Mouse (Mus musculus): ENCODE data around the gene Card9. TPM values are rescaled to one million over a fixed set of nuclear protein-coding genes. Genes with fewer than 3 reads are reported as not detected.

The Card9 gene
- total and polyA plus RNA-seq, 2 experiments from 2014 or later: 0.31 to 1.5 TPM

DNA sequence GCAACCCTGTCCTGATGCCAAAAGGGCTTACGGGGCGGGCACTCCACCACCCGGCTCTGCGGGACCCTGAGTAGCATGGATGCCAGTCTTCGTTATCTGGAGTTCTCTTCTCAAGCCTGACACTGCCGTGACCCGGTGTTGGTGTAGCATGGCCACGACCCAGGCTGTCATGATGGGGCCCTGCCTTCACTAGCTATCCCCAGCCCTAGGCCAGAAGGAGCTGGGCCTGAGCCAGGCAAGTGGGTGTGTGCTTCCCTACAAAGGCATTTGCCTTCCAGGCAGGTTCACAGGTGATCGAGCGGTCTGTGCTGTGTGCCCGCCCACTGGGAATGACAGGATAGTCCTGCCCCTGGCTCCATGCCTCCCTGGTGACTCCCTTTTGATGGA lies 44.8 kb downstream of the Card9 start:
- no peak for TF ChIP-seq EP300 (IDR thresholded peaks at IDR 0.05; ENCODE audit: low read depth)
- TF ChIP-seq CTCF (IDR thresholded peaks at IDR 0.05; ENCODE audit: low read depth): no peak
- Histone ChIP-seq H3K9me3 (replicated peaks; ENCODE audit: control insufficient read depth, low read length) (no peaks in the 10 kb centered on the region), H3K36me3 (replicated peaks; ENCODE audit: control insufficient read depth, insufficient read depth, low read length) (no peaks in the 10 kb centered on the region), H3K4me1 (ENCODE audit: control insufficient read depth, insufficient read depth) (peaks cover 23% of the 10 kb centered on the region), H3K4me3 (ENCODE audit: low read depth, low read length) (peak overlapping the region; percentile 93), H3K27me3 (ENCODE audit: control insufficient read depth, insufficient read depth, low read length) (no peaks in the 10 kb centered on the region), H3K4me2 (ENCODE audit: low read depth, low read length) (peak overlapping the region; percentile 93), H3K27ac (ENCODE audit: low read depth) (peak overlapping the region; percentile 92), H3K9ac (replicated peaks; ENCODE audit: low read depth, low read length) (peak overlapping the region; percentile 91)
- DNase-seq (ENCODE audit: low spot score) (no peak), ATAC-seq (ENCODE audit: insufficient read depth, low read depth) (peak; percentile 7)
- WGBS: 0% methylated on average over 11 of the region's 11 CpGs

DNA sequence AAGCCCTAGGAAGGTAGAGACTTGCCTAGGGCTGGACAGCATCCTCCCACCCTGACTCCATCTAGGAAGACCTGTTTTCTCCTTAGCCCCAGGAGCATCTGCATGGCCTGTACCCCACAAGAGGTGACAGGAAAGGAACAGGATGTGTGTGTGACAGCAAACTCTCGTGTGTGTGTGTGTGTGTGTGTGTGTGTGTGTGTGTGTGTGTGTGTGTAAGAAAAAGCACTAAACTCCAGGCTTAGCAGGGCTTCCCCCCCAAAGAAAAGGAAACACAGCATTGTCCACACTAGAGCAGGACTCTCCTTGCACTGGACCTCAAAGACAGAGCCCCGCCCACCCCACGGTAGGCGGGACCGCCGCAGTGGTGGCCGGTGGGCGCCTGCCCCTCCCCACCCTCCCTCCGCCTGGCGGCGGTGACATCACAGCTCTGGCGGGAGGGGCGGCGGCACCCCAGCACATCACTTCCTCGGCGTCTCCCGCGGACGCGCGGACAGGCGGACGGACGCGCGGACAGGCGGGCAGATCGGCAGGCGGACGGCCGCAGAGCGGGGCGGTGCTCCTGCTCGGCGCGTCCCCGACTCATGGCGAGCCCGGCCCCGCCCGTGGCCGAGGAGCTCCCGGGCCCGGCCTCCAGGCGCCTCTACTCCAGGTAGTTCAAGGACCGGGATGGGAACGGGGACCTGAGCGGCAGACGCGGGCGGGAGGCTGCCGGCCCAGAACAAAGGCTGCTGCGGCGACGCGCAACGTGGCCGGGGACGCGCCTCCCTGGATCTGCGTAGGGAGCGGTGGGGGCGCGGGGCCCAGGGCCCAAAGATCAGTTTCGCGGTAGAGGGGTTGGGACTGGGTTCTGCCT lies 45.4 kb downstream of the Card9 start, which contains the start of gene Gpsm1:
TSS of gene Gpsm1 (plus strand) at position 444 of the 853 bp plus-strand sequence.
- H3K4me1 ChIP-seq (ENCODE audit: control insufficient read depth, insufficient read depth): peaks cover 23% of the 10 kb centered on the region
- TF ChIP-seq CTCF (IDR thresholded peaks at IDR 0.05; ENCODE audit: low read depth): no peak
- TF ChIP-seq EP300 (IDR thresholded peaks at IDR 0.05; ENCODE audit: low read depth): no peak
- H3K36me3 ChIP-seq (replicated peaks; ENCODE audit: control insufficient read depth, insufficient read depth, low read length): no peaks in the 10 kb centered on the region
- H3K9ac ChIP-seq (replicated peaks; ENCODE audit: low read depth, low read length): peak within 1 kb of the TSS; percentile 91
- H3K4me2 ChIP-seq (ENCODE audit: low read depth, low read length): peak within 1 kb of the TSS; percentile 93
- WGBS: 1% methylated on average over 63 of the region's 66 CpGs
- ATAC-seq (ENCODE audit: insufficient read depth, low read depth) (peak; percentile 75), DNase-seq (ENCODE audit: low spot score) (peak; percentile 67)
- H3K27ac ChIP-seq (ENCODE audit: low read depth): peak within 1 kb of the TSS; percentile 92
- no peaks in the 10 kb centered on the region for H3K9me3 ChIP-seq (replicated peaks; ENCODE audit: control insufficient read depth, low read length)
- H3K27me3 ChIP-seq (ENCODE audit: control insufficient read depth, insufficient read depth, low read length): no peaks in the 10 kb centered on the region
- H3K4me3 ChIP-seq (ENCODE audit: low read depth, low read length): peak within 1 kb of the TSS; percentile 93

DNA sequence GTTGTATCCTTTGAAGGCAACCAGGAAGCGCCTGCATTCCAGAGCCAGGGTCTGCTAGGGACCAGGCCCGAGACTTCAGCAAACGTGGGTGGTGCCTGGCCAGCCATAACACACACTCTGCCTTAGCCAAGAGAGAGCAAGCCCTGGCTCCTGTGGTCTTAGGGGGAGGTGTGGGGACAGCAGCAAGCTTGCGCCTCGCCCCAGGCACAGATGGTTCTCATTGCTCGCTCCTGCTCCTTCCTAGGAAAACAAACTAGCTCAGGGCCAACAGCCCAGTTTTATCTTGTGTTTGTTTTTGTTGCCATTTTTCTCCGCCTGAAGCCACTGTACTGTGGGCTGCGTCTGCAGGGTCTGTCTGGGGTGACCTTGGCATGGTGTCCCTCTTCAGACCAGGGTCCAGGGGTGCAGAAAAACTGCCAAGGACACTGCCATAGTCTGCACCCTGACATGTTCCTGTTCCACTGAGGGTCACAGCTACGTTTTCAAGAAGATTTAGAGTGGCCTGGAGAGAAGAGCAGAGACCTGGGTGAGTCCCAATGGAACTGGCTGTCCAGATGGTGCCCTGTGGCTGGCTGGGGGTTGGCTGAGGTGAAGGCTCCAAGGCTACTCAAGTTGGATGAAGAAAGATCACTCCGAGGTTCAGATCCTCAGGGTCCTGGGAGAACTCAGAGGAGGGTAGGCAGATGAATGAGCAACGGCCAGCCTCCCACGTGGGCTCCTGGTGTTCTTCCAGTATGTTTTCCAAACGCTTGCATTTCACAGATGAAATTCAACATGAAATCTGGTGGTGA lies 46.2 kb downstream of the Card9 start:
- peaks cover 23% of the 10 kb centered on the region for H3K4me1 ChIP-seq (ENCODE audit: control insufficient read depth, insufficient read depth)

DNA sequence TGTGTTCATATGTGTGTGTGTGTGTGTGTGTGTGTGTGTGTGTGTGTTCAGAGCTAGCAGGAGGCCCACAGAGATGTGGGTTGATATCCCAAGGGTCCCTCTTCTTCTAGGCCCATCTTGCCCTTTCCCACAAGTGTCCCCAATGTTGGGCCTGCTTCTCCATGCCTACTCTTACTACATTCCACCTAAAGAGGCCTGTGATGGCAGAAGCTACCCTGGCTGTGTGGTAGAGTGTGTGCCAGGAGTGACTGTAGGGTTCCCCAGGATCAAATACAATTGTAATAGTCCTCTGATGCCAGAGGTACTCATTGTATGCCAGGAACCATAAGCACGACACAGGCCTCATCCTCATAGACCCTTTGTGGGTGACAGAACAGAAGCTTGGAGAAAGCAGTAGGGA lies 47.3 kb downstream of the Card9 start:
- Histone ChIP-seq H3K4me1 (ENCODE audit: control insufficient read depth, insufficient read depth) (peaks cover 20% of the 10 kb centered on the region), H3K4me3 (ENCODE audit: low read depth, low read length) (no peak overlapping the region)

More for the DNA sequence above, 46.2 kb downstream of the Card9 start:
- Histone ChIP-seq H3K27ac (ENCODE audit: low read depth) (peak overlapping the region; percentile 92), H3K36me3 (replicated peaks; ENCODE audit: control insufficient read depth, insufficient read depth, low read length) (no peaks in the 10 kb centered on the region), H3K4me3 (ENCODE audit: low read depth, low read length) (peak overlapping the region; percentile 93; the same call in 1 of the 2 replicates), H3K4me2 (ENCODE audit: low read depth, low read length) (peak overlapping the region; percentile 93), H3K9me3 (replicated peaks; ENCODE audit: control insufficient read depth, low read length) (no peaks in the 10 kb centered on the region), H3K27me3 (ENCODE audit: control insufficient read depth, insufficient read depth, low read length) (no peaks in the 10 kb centered on the region), H3K9ac (replicated peaks; ENCODE audit: low read depth, low read length) (0 out of 2 replicates have a peak overlapping the region, but pooled peaks have one; percentile 91)
- 0 out of 2 replicates have a peak, but pooled peaks have one; percentile 6 for ATAC-seq (ENCODE audit: insufficient read depth, low read depth)
- DNase-seq (ENCODE audit: low spot score): peak; percentile 33
- 45% methylated on average over 13 of the region's 13 CpGs for WGBS
- TF ChIP-seq CTCF (IDR thresholded peaks at IDR 0.05; ENCODE audit: low read depth) (no peak), EP300 (IDR thresholded peaks at IDR 0.05; ENCODE audit: low read depth) (no peak)

DNA sequence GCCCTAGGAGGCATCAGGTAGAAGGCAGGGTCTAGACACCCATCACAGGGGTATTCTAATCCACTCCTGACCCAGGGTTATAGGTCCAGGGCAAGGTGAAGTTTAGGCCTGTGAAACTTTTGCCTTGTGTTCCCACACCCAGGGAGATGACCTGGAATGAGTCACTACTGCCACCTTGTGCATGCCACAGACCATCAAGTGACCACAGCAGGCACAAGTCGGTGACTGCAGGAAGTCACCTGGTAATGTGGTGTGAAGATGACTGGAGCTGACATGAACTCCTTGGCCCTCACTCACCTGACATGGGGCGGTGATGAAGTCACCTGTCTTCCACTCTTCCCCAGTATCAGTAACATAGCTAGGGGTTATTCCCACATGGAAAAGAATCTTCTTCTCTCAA lies 47.9 kb downstream of the Card9 start:
- TF ChIP-seq EP300 (IDR thresholded peaks at IDR 0.05; ENCODE audit: low read depth) (no peak), CTCF (IDR thresholded peaks at IDR 0.05; ENCODE audit: low read depth) (peak; percentile 53)
- H3K27me3 ChIP-seq (ENCODE audit: control insufficient read depth, insufficient read depth, low read length): no peaks in the 10 kb centered on the region
- H3K9ac ChIP-seq (replicated peaks; ENCODE audit: low read depth, low read length): no peak overlapping the region
- no peaks in the 10 kb centered on the region for H3K36me3 ChIP-seq (replicated peaks; ENCODE audit: control insufficient read depth, insufficient read depth, low read length)
- no peak for DNase-seq (ENCODE audit: low spot score)
- no peak overlapping the region for H3K4me2 ChIP-seq (ENCODE audit: low read depth, low read length)
- H3K4me3 ChIP-seq (ENCODE audit: low read depth, low read length): no peak overlapping the region
- H3K9me3 ChIP-seq (replicated peaks; ENCODE audit: control insufficient read depth, low read length): no peaks in the 10 kb centered on the region
- 48% methylated on average over 2 of the region's 2 CpGs for WGBS
- ATAC-seq (ENCODE audit: insufficient read depth, low read depth): no peak
- no peak overlapping the region for H3K27ac ChIP-seq (ENCODE audit: low read depth)
- peaks cover 20% of the 10 kb centered on the region for H3K4me1 ChIP-seq (ENCODE audit: control insufficient read depth, insufficient read depth)

More for the DNA sequence above, 47.3 kb downstream of the Card9 start:
- Histone ChIP-seq H3K27me3 (ENCODE audit: control insufficient read depth, insufficient read depth, low read length) (no peaks in the 10 kb centered on the region), H3K9ac (replicated peaks; ENCODE audit: low read depth, low read length) (no peak overlapping the region), H3K27ac (ENCODE audit: low read depth) (no peak overlapping the region), H3K4me2 (ENCODE audit: low read depth, low read length) (no peak overlapping the region), H3K36me3 (replicated peaks; ENCODE audit: control insufficient read depth, insufficient read depth, low read length) (no peaks in the 10 kb centered on the region), H3K9me3 (replicated peaks; ENCODE audit: control insufficient read depth, low read length) (no peaks in the 10 kb centered on the region)
- no peak for TF ChIP-seq CTCF (IDR thresholded peaks at IDR 0.05; ENCODE audit: low read depth)
- TF ChIP-seq EP300 (IDR thresholded peaks at IDR 0.05; ENCODE audit: low read depth): no peak
- WGBS: 80% methylated on average over 1 of the region's 1 CpGs
- no peak for DNase-seq (ENCODE audit: low spot score)
- no peak for ATAC-seq (ENCODE audit: insufficient read depth, low read depth)

Data from heart, postnatal 0 days (tissue).